Mouse (Mus musculus) induced T-regulatory cell, adult 2 months (primary cell): ENCODE data around the gene Rab43.

Experiments
- DNase-seq: peaks from one replicate; pipeline ENCODE4 v3.0.0-alpha.2; 2012; ENCODE audit warnings: low read depth

Gene Rab43

DNA sequence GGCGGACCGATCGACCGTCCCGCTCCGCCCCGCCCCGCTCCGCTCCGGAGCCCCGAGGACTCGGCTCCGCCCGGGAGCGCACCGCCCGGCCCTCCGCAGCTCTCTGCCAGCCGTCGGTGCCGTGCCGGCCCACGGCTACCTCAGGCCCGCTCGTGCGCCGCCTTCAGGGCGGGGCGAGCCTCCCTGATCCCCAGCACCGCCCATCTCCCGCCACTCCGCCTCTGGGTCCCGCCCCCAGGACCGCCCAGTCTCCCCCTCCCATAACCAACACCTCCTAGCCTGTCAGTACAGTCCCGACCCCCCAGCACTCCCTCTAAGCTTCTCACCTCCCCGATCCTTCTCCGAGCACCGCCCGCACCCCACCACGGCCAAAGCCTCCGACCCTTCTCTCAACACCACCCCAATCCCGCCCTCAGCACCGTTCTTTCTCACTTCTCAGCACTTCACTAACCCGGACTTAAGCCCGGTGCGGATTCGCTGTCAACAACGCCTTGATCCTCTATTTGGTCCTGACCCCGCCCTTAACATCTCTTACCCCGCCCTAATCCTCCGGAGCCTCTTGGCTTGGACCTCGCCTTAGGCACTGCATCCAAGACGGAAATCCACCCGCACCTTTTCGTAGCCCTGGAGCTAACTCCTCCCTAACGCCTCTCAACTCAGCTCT is at the start of gene Rab43:
Gene Rab43 (minus strand): TSS at position 490 of the 664 bp plus-strand sequence.
- DNase-seq, result peak; percentile 94

GRCm38 (mm10) chr6:87857071-87857470 is 45.1 kb upstream of the Rab43 start:
- DNase-seq, result no peak

- DNase-seq, result no peak
These were observed 41.5 kb upstream of the Rab43 start for GRCm38 (mm10) chr6:87853446-87853845.

GRCm38 (mm10) chr6:87851871-87852270 is 39.9 kb upstream of the Rab43 start:
- DNase-seq, result no peak

DNA sequence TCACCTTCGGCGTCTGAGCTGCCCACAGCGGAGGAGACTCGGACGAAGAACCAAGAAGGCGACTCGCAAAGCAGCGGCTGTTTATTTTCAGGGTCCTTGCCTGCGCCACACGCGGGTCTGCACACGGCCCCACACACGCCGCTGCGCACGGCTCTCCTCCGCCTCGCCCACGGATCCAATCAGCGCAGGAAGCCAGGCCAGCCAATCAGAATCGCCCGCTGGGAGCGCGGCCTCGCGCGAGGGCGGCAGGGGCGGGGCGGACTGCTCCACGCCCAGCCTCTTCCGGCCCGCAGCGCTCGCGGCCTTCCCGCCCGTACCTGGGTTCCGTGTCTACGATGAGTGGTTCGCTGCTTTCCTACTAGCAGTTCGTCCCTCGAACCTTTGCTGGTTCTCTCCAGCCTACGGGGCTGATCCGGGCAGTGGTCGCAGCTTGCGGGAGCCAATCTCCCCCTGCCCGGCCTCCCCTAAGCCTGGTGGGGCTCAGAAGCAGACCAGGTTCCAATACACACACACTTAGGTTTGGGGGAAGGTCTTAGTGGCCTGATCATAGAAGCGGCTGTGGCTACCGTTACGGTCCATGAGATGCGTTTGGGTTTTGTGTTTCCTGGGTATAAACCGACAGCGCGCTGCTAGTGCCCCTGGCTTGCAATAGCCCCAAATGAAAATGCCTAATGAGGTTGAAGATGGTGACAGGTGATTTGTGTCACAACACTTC is 39.1 kb upstream of the Rab43 start, which contains the start of gene Cnbp:
Gene Cnbp (minus strand): TSS at position 207 of the 715 bp plus-strand sequence.
- DNase-seq, result peak; percentile 98

- DNase-seq, result peak; percentile 72
These were observed 38.4 kb upstream of the Rab43 start for GRCm38 (mm10) chr6:87850155-87850899.

- peak; percentile 66 for DNase-seq
These were observed 37.8 kb upstream of the Rab43 start for GRCm38 (mm10) chr6:87849780-87850154.

DNA sequence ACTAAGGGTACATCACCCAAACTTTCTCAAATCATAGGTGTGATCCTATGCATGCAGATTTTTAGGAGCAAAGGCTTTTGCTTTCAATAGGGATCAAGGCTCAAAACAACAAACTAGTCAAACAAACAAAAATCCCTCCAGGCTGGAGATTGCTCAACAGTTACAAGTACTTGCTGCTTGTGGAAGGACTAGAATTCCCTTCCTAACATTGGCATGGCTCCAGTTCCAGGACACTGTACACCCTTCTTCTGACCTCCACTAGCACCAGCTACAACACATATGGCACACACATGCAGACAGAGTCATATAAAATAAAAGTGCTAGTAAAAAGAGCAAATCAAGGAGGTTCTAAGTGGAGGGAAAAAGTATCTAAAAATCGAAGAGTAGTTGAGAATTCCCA is 34.8 kb upstream of the Rab43 start:
- peak; percentile 9 for DNase-seq

DNA sequence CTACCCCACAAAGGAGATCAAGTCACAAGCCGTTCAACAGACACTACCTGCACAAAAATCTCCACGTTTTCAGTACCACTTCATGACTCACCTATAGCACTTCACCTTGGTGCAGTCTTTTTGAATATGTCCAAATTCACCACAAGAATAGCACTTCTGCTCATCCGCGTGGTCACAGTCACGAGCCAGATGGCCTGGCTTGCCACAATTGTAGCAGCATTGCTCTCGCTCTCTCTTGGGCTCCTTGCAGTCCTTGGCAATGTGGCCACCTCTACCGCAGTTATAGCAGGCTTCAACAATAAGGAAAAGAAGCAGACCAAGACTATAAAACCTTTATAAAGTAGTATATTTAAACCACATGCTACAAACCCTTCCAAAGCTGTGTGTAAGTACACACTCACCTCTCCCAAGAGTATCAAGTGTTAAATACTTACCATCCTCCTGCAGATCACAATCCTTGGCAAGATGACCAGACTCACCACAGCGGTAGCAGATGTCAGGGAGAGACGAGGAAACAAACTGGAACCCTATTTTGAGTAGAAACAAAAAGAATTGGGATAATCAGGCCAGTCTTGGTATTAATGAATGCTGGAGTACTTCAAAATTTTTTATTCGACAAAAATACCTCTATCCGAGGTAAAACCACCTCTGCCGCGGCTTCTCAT is 33.2 kb upstream of the Rab43 start:
- DNase-seq, result no peak

DNA sequence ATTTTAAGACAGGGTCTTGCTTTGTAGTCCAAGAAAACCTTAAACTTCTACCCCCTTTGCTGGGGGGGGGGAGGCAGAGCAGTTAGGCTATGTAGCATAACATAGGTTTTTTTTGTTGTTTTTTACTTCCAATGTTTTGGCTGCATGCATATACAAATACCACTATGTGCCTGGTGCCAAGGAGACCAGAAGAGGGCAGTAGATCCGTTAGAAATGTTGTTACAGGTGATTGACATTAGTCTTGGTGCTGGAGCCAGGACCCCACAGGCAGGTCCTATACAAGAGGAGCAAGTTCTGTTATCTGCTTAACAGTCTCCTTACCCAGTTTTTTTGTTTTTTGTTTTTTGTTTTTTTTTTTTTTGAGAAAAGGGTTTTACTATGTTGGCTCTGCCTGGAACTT is 30.3 kb upstream of the Rab43 start:
- peak; percentile 63 for DNase-seq

- DNase-seq, result peak; percentile 26
These were observed 29.7 kb upstream of the Rab43 start for GRCm38 (mm10) chr6:87841635-87842034.

GRCm38 (mm10) chr6:87839797-87840341 is 27.9 kb upstream of the Rab43 start:
- DNase-seq, result peak; percentile 41

DNA sequence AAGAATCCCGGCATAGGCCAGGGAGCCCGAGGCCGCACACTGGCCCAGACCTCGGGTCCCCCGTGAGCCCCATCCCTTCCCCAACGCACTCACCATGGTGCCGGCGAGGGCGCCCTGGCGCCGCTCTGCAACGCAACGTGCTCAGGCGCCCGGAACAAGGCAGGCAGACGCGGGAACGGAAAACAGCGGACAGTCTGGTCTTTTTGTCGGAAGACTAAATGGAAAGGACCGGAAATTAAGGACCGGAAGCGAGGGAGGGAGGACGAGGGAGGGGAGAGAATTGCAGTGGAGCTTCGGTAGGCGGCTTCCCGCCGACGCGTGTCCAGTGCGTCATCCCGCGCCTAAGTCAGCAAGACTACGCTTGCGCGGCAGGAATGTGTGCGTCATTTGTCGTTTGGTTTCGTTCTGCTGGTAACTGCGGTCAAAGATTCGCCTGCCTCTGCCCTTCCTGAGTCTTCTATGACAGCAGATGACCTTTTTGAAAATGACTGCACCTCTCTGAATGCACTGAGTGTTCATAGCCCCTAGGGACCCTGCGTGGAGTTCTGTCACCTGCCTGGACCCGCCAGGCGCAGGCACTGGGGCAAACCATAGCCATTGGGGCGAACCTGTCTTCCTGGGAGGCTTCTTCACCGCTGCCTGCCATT is 26.7 kb upstream of the Rab43 start, which contains the start of gene Isy1:
Gene Isy1 (minus strand): TSS at position 248 of the 647 bp plus-strand sequence.
- peak; percentile 100 for DNase-seq

DNA sequence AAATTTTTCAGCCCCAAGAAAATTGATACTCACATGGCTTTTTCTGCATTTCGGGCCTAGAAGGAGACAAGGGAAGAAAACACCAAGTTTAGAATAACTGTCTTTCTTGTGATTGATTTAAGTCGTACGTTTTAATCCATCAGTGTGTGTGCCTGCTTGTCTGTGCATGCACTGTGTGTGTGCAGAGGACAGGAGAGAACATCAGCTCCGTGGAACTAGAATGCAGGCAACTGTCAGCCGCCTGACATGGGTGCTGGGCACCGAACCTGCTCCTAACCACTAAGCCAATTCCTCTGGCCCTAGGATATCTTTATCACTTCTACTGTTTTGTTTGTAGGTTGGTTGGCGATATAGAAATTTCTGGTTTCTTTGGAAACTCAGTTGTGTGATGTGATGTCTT is 23.7 kb upstream of the Rab43 start, which contains the start of gene Gm45140:
Gene Gm45140 (minus strand): TSS at position 101 of the 400 bp plus-strand sequence.
- DNase-seq, result no peak

GRCm38 (mm10) chr6:87820366-87820765 is 8.4 kb upstream of the Rab43 start:
- no peak for DNase-seq

- no peak for DNase-seq
These were observed 2.5 kb upstream of the Rab43 start for GRCm38 (mm10) chr6:87814486-87814885.

- DNase-seq, result no peak
These were observed 692 bp upstream of the Rab43 start for GRCm38 (mm10) chr6:87812656-87813055.

- DNase-seq, result peak; percentile 91
These were observed 973 bp downstream of the Rab43 start for GRCm38 (mm10) chr6:87810713-87811669.

DNA sequence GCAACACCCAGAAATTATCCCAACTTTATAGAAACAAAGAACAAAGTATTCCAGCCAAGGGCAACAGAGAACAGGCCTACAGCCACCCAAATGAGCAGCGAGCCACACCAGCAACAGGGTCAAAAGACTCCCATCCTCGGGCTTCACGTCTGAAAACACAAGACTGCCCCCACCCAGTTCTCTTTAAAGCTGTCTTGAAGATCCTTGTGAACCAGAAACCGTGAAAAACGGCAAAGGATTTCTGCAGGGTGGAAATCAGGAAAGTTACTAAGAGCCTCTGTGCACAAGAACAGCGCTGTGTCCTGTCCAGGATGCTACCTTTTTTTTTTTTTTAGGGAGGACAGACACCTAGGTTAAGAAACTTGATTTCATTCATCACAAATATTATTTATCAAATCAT is 1.7 kb downstream of the Rab43 start:
- DNase-seq, result no peak

DNA sequence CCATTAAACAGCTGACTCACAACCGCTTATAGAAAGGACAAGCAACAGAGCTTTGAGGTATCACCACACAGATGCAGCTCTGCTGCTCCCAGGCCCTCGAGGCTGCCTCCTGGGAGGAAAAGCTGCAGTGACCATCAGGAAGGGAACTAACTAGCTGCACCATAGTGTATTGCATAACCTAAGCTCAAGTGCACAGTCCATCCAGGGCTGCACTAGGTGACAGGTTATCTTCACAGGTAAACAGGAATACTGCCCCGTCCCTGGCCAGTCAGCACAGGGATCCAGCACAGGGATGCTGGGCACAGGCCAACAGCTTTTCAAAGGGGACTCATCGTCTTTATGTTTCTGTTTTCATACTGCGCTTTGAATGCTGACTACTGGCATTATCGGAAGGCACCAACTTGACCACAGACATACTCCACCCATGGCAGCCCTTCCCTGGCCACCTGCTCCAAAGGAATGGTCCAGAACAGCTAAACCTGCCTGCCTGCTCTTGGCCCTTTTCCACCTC is 2.3 kb downstream of the Rab43 start:
- peak; percentile 34 for DNase-seq
